Mouse (Mus musculus) hindbrain, embryonic 14.5 days (tissue): ENCODE results near the gene Limk2. TPM values are rescaled to one million over a fixed set of nuclear protein-coding genes. Genes with fewer than 3 reads are reported as not detected.

Experiments used
- ATAC-seq: fragments of 200-750 bp; cut with Nextera tagmentation; 2 replicates; pipeline ENCODE4 v1.8.0; 2017; ENCODE audit warnings: moderate number of reproducible peaks, mild to moderate bottlenecking, moderate TSS enrichment, moderate library complexity; ENCODE audit not compliant: low FRiP score
- DNase-seq: peaks from one replicate; pipeline ENCODE4 v3.0.0-alpha.2; 2015; ENCODE audit warnings: low spot score
- H3K27ac ChIP-seq: fragments of 300-500 bp; sonication (generic); 2 replicates; pipeline ENCODE4 v1.5.1; 2014; ENCODE audit warnings: mild to moderate bottlenecking, moderate library complexity
- H3K27me3 ChIP-seq: fragments of 300-500 bp; sonication (generic); 2 replicates; pipeline ENCODE4 v1.6.1; 2014; ENCODE audit warnings: mild to moderate bottlenecking, low read length, mixed read lengths; ENCODE audit not compliant: control insufficient read depth, insufficient read depth
- H3K36me3 ChIP-seq: fragments of 300-500 bp; sonication (generic); replicated peaks from 2 replicates; pipeline ENCODE4 v1.6.1; 2014; ENCODE audit not compliant: control insufficient read depth, insufficient read depth
- H3K4me1 ChIP-seq: fragments of 300-500 bp; sonication (generic); replicated peaks from 2 replicates; pipeline ENCODE4 v1.6.1; 2014; ENCODE audit warnings: antibody characterized with exemption, low read length, mixed read lengths; ENCODE audit not compliant: control insufficient read depth, insufficient read depth
- H3K4me2 ChIP-seq: fragments of 300-500 bp; sonication (generic); replicated peaks from 2 replicates; pipeline ENCODE4 v1.6.1; 2014; ENCODE audit warnings: mild to moderate bottlenecking, moderate library complexity
- H3K4me3 ChIP-seq: fragments of 300-500 bp; sonication (generic); replicated peaks from 2 replicates; pipeline ENCODE4 v1.5.1; 2014; ENCODE audit warnings: mild to moderate bottlenecking, low read length
- H3K9ac ChIP-seq: fragments of 300-500 bp; sonication (generic); 2 replicates; pipeline ENCODE4 v1.6.1; 2014
- H3K9me3 ChIP-seq: fragments of 300-500 bp; sonication (generic); 2 replicates; pipeline ENCODE4 v1.6.1; 2016; ENCODE audit warnings: low read length; ENCODE audit not compliant: control insufficient read depth
- WGBS: fragments of 180-500 bp; shearing (Covaris S2); extraction: QIAGEN DNeasy Blood & Tissue Kit; methylation state at CpG from one replicate; pipeline ENCODE4 v1.1.7; 2014; 5-methylcytosine and 5-hydroxymethylcytosine counted together
- polyA plus RNA-seq: library from polyadenylated mRNA; unstranded; fragments of >200 nt; fragmentation: Nextera tagmentation; extraction: Ambion mirVana; gene quantifications from 2 replicates; pipeline ENCODE4 v1.2.1, GENCODE M21; 2014

Limk2 gene
- polyA plus RNA-seq, 1 experiment from 2014 or later: 148 TPM

DNA sequence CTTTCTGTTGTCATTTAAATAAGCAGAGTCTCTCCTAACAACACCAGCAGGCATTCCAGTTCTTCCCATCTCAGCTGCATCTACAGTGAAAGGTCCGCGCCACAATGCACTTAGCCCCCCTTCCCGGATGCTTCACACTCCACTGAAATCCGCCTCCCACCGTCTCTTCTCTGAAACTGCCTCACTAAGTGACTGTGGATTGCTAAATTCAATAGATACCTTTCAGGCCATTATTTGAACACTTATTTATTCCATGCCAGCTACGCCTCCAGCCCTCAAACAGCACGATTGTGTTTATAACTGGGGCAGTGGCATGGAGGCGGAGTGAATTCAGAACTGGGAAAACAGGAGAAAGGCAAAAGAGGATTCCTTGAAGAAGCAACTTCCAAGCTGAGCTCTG is 12.4 kb downstream of the Limk2 start:
- no peak overlapping the region for H3K9ac ChIP-seq
- H3K36me3 ChIP-seq: no peaks in the 10 kb centered on the region
- peak; percentile 30 for DNase-seq
- 17% methylated on average over 8 of the region's 8 CpGs for WGBS
- no peak overlapping the region for H3K4me3 ChIP-seq
- peak overlapping the region; percentile 65 for H3K27ac ChIP-seq
- no peak overlapping the region for H3K4me2 ChIP-seq
- no peaks in the 10 kb centered on the region for H3K27me3 ChIP-seq
- H3K9me3 ChIP-seq: no peaks in the 10 kb centered on the region
- ATAC-seq: peak; percentile 83; the same call in 1 of the 2 replicates
- 0 out of 2 replicates have a peak, but pooled peaks cover 6% of the 10 kb centered on the region for H3K4me1 ChIP-seq

DNA sequence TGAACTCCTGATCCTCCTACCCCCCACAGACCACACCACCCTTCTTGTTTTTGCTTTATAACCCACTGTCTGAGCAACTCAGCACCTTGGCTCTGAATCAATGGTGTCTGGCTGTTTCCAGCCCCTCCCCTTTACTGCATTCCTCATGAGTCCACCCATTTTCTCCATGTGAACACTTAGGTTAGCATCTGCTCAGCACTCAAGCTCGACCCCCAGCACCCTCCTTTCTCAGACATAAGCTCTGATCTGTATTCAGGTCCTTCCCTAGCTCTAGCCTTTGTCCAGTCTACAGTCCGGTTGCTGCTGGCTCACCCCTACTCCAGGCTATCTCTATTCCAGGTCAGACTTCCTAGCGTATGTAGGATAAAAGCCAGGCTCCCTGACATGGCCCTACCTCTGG is 12.9 kb downstream of the Limk2 start:
- H3K36me3 ChIP-seq: no peaks in the 10 kb centered on the region
- H3K4me1 ChIP-seq: 0 out of 2 replicates have a peak, but pooled peaks cover 6% of the 10 kb centered on the region
- H3K27ac ChIP-seq: peak overlapping the region; percentile 23; the same call in 1 of the 2 replicates
- WGBS: 42% methylated on average over 3 of the region's 3 CpGs
- no peaks in the 10 kb centered on the region for H3K27me3 ChIP-seq
- ATAC-seq (peak; percentile 75; the same call in 1 of the 2 replicates), DNase-seq (peak; percentile 29)
- H3K4me2 ChIP-seq: no peak overlapping the region
- no peaks in the 10 kb centered on the region for H3K9me3 ChIP-seq
- H3K9ac ChIP-seq: no peak overlapping the region
- no peak overlapping the region for H3K4me3 ChIP-seq

- Histone ChIP-seq H3K27ac (peak overlapping the region; percentile 24; the same call in 1 of the 2 replicates), H3K27me3 (no peaks in the 10 kb centered on the region), H3K4me3 (no peak overlapping the region), H3K4me1 (0 out of 2 replicates have a peak, but pooled peaks cover 6% of the 10 kb centered on the region), H3K4me2 (no peak overlapping the region), H3K9ac (no peak overlapping the region), H3K36me3 (no peaks in the 10 kb centered on the region), H3K9me3 (no peaks in the 10 kb centered on the region)
- WGBS: 44% methylated on average over 5 of the region's 5 CpGs
- ATAC-seq: peak; percentile 38; the same call in 1 of the 2 replicates
- no peak for DNase-seq
Observed at GRCm38 (mm10) chr11:3394520-3394919, 14.5 kb downstream of the Limk2 start.

DNA sequence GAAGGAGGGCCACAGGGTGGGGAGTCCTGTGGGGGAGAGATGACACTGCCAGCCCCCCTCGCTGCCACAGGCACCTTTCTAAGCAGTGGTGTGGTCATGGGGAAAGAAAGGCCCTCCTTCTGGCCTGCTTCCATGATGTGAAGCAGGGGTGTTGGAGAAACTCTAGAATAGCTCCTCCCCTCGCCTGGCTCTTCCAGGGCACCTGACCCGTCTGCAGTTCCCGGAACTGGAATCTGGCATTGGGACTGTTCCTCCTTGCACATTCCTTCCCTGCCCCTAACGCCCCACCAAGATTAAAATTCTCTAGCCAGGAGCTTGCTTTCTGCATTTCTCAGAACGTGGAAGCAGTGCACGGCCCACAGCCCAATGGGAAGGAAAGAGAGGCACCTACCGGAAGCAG is 16.5 kb downstream of the Limk2 start:
- Histone ChIP-seq H3K36me3 (no peaks in the 10 kb centered on the region), H3K4me2 (no peak overlapping the region), H3K4me3 (no peak overlapping the region), H3K9me3 (no peaks in the 10 kb centered on the region), H3K27ac (no peak overlapping the region), H3K9ac (no peak overlapping the region), H3K27me3 (no peaks in the 10 kb centered on the region), H3K4me1 (0 out of 2 replicates have a peak, but pooled peaks cover 6% of the 10 kb centered on the region)
- ATAC-seq (no peak), DNase-seq (no peak)
- WGBS: 88% methylated on average over 8 of the region's 8 CpGs

DNA sequence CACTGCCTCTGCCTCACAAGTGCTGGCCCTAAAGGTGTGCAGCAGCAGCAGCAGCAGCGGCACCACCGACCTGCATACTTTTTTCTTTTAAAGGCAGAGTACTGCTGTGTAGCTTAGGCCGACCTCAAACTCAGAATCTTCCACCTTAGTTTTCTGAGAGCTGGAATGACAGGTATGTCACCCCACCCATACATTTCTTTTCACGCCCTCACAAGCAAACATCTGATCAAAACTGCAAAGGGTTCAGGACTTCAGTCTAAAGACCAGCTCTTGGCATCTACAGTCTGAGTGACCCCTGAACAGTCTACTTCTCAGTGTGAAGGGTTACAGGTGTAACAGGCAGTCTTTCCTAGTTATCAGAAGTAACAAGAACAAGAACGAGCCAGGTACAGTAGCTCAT is 18.2 kb downstream of the Limk2 start:
- H3K4me1 ChIP-seq: no peaks in the 10 kb centered on the region

DNA sequence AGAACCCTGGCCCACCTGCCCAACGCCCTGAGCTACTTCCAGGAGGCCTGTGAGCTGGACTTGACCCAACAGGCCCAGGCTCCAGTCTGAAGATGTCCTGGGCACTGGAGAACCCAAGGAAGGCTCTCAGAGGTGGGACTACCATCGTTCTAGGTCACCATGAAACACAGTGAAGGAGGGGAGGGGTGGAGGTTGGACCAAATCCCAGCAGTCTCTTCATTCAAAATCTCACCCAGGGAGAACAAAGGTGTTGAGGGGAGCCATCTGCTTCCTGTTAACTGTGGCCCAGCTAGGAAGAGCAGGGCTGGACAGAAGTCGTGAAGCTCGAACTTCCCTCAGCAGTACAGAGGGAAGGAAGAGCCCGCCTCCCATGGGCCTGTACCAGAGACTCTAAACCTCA is 19.0 kb downstream of the Limk2 start:
- ATAC-seq (no peak), DNase-seq (no peak)
- Histone ChIP-seq H3K27ac (no peak overlapping the region), H3K4me1 (no peaks in the 10 kb centered on the region), H3K27me3 (no peaks in the 10 kb centered on the region), H3K4me3 (no peak overlapping the region), H3K4me2 (no peak overlapping the region), H3K36me3 (no peaks in the 10 kb centered on the region), H3K9ac (no peak overlapping the region), H3K9me3 (no peaks in the 10 kb centered on the region)
- WGBS: 74% methylated on average over 5 of the region's 5 CpGs

More for the DNA sequence above, 18.2 kb downstream of the Limk2 start:
- no peaks in the 10 kb centered on the region for H3K27me3 ChIP-seq
- no peak overlapping the region for H3K4me2 ChIP-seq
- no peak overlapping the region for H3K9ac ChIP-seq
- 94% methylated on average over 5 of the region's 5 CpGs for WGBS
- H3K4me3 ChIP-seq: no peak overlapping the region
- no peaks in the 10 kb centered on the region for H3K36me3 ChIP-seq
- ATAC-seq (no peak), DNase-seq (no peak)
- H3K9me3 ChIP-seq: no peaks in the 10 kb centered on the region
- no peak overlapping the region for H3K27ac ChIP-seq

DNA sequence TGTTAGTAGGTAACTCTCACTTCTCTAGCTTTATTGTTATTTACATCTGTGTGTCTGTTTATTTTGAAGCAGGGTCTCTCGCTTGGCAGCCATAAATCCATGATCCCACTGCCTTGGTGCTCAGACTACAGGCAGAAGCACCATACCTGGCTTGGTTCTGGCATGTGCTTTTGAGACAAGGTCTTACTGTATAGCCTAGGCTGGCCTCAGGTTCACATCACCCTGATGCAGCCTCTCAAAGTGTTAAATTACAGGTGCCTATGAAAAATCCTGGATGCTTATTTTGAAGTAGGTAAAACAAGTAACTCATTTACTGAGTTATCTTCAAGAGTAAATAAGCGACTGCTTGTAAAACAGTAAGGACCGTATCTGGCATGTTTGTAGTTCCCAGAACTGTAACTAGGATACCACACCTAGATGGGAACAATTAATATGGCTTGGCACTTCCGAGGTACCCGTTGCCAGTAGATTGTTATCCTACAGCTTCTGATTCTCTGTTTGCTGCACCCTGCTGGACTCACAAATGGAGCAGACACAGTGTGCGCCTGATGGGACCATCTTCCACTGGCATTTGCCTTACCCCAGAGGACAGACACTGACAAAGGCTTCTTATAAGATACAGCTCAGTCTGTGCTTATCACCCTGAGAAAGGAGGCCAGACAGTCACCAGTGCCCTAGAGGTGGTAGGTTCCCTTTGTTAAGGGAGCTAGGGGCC is 21.4 kb downstream of the Limk2 start:
- H3K4me1 ChIP-seq: no peaks in the 10 kb centered on the region
- 82% methylated on average over 6 of the region's 6 CpGs for WGBS

DNA sequence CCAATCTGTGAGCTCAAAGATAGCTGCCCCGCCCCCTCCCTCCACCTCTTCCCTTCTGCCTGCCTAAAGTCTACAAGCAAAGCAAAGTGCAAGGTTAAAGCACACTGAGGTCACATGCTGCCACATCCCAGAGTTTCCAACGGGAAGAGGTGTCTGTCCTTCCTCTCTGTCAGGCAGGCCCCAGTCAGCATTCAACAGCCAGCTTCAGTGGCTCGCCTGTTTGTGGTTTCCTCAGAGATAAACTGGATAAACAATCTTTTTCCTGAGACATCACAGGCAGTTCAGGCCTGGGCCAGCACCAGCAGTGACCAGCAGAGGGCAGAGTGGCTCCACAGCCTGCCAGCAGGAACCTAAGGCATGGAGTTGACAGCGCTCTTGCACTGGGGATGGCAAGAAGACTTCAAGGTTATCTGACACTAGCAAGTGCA is 22.0 kb downstream of the Limk2 start:
- Histone ChIP-seq H3K4me3 (no peak overlapping the region), H3K9ac (no peak overlapping the region), H3K27me3 (no peaks in the 10 kb centered on the region), H3K27ac (no peak overlapping the region), H3K36me3 (no peaks in the 10 kb centered on the region), H3K9me3 (no peaks in the 10 kb centered on the region), H3K4me2 (no peak overlapping the region), H3K4me1 (no peaks in the 10 kb centered on the region)
- WGBS: 30% methylated on average over 4 of the region's 4 CpGs
- peak; percentile 85 for DNase-seq
- ATAC-seq: peak; percentile 69; the same call in 1 of the 2 replicates

More for the DNA sequence above, 21.4 kb downstream of the Limk2 start:
- Histone ChIP-seq H3K27ac (no peak overlapping the region), H3K9ac (no peak overlapping the region), H3K4me2 (no peak overlapping the region), H3K9me3 (no peaks in the 10 kb centered on the region), H3K27me3 (no peaks in the 10 kb centered on the region), H3K4me3 (no peak overlapping the region), H3K36me3 (no peaks in the 10 kb centered on the region)
- no peak for DNase-seq
- ATAC-seq: no peak

GRCm38 (mm10) chr11:3382602-3383594 is 26.1 kb downstream of the Limk2 start:
- Histone ChIP-seq H3K9me3 (no peaks in the 10 kb centered on the region), H3K4me3 (no peak overlapping the region), H3K9ac (no peak overlapping the region), H3K4me2 (no peak overlapping the region), H3K27me3 (no peaks in the 10 kb centered on the region), H3K27ac (no peak overlapping the region), H3K36me3 (no peaks in the 10 kb centered on the region), H3K4me1 (no peaks in the 10 kb centered on the region)
- DNase-seq (no peak), ATAC-seq (peak; percentile 40; the same call in 1 of the 2 replicates)
- 78% methylated on average over 5 of the region's 5 CpGs for WGBS
